Mouse (Mus musculus): ENCODE results near the gene Akap2. TPM values are rescaled to one million over a fixed set of nuclear protein-coding genes. Genes with fewer than 3 reads are reported as not detected.

The Akap2 gene
- polyA plus RNA-seq, 1 experiment from 2014 or later: 33.3 TPM

DNA sequence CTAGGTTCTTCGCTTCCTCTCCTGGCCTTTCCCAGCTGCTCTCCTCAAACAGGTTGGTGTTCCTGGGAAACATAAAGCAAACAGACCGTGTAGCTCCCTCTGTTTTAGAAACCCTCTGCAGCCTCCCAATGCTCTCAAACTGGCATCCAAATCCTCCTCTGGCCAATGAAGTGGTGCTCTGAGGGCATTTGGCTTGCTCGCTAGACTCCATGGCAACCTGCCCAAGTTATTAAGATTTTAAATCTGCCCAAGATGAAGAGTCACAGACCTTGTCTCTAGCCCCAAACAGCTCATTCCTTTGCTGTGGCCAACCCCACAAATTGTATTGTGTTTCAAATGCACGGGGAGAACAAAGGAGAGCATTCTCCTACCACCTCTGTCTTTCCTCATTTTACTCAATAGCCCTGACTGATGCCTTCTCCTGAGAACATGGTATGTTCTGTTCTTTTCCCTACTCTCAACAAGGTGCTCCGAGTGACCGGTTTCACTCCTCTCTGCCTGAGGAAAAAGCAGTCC is 207.2 kb downstream of the Akap2 start:
- no peak overlapping the region for H3K4me3 ChIP-seq
- DNase-seq (ENCODE audit: low spot score): no peak
- no peaks in the 10 kb centered on the region for H3K27me3 ChIP-seq (ENCODE audit: low read depth, poor library complexity, severe bottlenecking)
- no peak overlapping the region for H3K27ac ChIP-seq
- WGBS: 85% methylated on average over 6 of the region's 6 CpGs
- no peaks in the 10 kb centered on the region for H3K36me3 ChIP-seq
- no peaks in the 10 kb centered on the region for H3K9me3 ChIP-seq (replicated peaks)
- peaks cover 15% of the 10 kb centered on the region for H3K4me1 ChIP-seq

DNA sequence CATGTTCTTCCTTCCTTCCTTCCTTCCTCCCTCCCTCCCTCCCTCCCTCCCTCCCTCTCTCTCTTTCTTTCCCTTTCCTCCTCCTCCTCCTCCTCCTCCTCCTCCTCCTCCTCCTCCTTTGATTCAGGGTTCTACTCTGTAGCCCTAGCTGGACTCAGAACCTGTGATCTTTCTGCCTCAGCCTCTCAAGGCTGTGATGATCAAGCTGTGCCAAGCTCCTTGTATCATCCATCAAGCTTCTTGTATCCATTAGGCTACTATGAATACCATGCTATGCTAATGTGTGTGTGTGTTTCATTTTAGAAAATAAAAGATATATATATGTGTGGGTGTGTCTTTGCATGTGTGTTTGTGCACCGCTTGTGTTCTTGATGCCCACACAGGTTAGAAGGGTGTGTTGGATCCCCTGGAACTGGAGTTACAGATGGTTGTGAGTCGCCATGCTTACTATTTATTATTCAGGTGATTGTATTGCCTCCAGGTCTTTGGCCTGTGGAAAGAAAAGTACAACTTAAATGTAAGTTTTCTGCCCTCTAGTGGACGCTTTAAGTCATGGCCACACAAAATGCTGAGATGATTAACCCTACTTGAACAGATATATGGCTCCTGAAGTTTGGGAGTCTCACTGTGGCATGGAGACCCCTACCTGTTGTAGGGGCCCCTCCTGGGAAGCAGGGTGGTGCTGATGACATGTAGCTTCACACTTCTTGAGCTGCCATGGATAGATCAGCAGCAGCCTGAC is 210.2 kb downstream of the Akap2 start:
- no peaks in the 10 kb centered on the region for H3K36me3 ChIP-seq
- 23% methylated on average over 3 of the region's 3 CpGs for WGBS
- H3K27me3 ChIP-seq (ENCODE audit: low read depth, poor library complexity, severe bottlenecking): no peaks in the 10 kb centered on the region
- no peaks in the 10 kb centered on the region for H3K9me3 ChIP-seq (replicated peaks)
- H3K27ac ChIP-seq: no peak overlapping the region
- no peak overlapping the region for H3K4me3 ChIP-seq
- H3K4me1 ChIP-seq: no peaks in the 10 kb centered on the region
- no peak for DNase-seq (ENCODE audit: low spot score)

GRCm38 (mm10) chr4:57930559-57931170 is 213.2 kb downstream of the Akap2 start:
- Histone ChIP-seq H3K4me1 (no peaks in the 10 kb centered on the region), H3K27me3 (ENCODE audit: low read depth, poor library complexity, severe bottlenecking) (no peaks in the 10 kb centered on the region), H3K4me3 (no peak overlapping the region), H3K27ac (no peak overlapping the region), H3K9me3 (replicated peaks) (no peaks in the 10 kb centered on the region), H3K36me3 (no peaks in the 10 kb centered on the region)
- 82% methylated on average over 5 of the region's 5 CpGs for WGBS
- no peak for DNase-seq (ENCODE audit: low spot score)

DNA sequence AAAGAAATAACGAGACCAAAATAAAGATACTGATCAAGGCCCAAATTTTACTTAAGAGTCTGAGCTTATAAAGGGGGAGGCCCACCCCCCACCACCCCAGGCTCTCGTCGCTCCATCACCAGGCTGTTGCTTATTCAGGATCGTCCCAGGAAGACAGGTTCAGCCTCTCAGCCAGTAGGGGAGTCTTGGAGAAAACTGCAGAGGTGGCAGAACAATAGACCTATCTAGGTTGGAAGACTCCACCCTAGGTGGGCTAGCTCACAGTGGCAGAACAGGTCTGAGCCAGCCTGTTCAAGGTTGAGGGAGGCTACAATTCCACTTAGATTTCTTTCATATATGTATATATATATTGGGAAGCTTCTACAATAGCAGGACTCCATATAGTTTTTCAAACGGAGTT is 216.7 kb downstream of the Akap2 start:
- no peaks in the 10 kb centered on the region for H3K9me3 ChIP-seq (replicated peaks)
- H3K4me3 ChIP-seq: no peak overlapping the region
- DNase-seq (ENCODE audit: low spot score): no peak
- no peaks in the 10 kb centered on the region for H3K27me3 ChIP-seq (ENCODE audit: low read depth, poor library complexity, severe bottlenecking)
- WGBS: 72% methylated on average over 5 of the region's 5 CpGs
- H3K36me3 ChIP-seq: no peaks in the 10 kb centered on the region
- H3K27ac ChIP-seq: no peak overlapping the region
- H3K4me1 ChIP-seq: no peaks in the 10 kb centered on the region

DNA sequence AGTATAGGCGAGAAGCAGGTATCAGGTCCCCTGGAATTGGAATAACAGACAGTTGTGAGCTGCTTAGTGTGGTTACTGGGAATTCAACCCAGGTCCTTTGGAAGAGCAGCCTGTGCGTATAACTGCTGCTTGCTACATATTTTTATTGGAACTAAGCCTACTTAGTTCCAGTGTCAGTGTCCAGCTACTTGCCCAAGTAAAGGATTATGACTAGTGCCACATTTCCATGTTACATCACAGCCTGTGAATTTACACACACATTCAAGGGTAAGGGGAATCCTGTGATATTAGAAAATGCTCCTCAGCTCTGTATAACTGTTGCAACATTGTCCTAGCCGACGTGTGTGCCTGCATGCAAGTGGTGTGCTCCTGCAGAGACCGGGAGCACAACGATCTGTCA is 219.8 kb downstream of the Akap2 start:
- no peak for DNase-seq (ENCODE audit: low spot score)
- Histone ChIP-seq H3K36me3 (peaks cover 3% of the 10 kb centered on the region), H3K27ac (no peak overlapping the region), H3K4me3 (no peak overlapping the region), H3K4me1 (no peaks in the 10 kb centered on the region), H3K27me3 (ENCODE audit: low read depth, poor library complexity, severe bottlenecking) (no peaks in the 10 kb centered on the region), H3K9me3 (replicated peaks) (no peaks in the 10 kb centered on the region)
- 89% methylated on average over 6 of the region's 6 CpGs for WGBS

- no peak for DNase-seq (ENCODE audit: low spot score)
- Histone ChIP-seq H3K4me1 (no peaks in the 10 kb centered on the region), H3K27me3 (ENCODE audit: low read depth, poor library complexity, severe bottlenecking) (no peaks in the 10 kb centered on the region), H3K4me3 (no peak overlapping the region), H3K9me3 (replicated peaks) (no peaks in the 10 kb centered on the region), H3K36me3 (peaks cover 37% of the 10 kb centered on the region), H3K27ac (no peak overlapping the region)
- whole genome bisulfite sequencing: 90% methylated on average over 4 of the region's 4 CpGs
Observed at GRCm38 (mm10) chr4:57940631-57941030, 223.2 kb downstream of the Akap2 start.

- no peak for DNase-seq (ENCODE audit: low spot score)
- Histone ChIP-seq H3K9me3 (replicated peaks) (no peaks in the 10 kb centered on the region), H3K27me3 (ENCODE audit: low read depth, poor library complexity, severe bottlenecking) (no peaks in the 10 kb centered on the region), H3K27ac (no peak overlapping the region), H3K4me3 (no peak overlapping the region), H3K4me1 (peaks cover 12% of the 10 kb centered on the region), H3K36me3 (peaks cover 58% of the 10 kb centered on the region)
- WGBS: 94% methylated on average over 2 of the region's 2 CpGs
Observed at GRCm38 (mm10) chr4:57942892-57943291, 225.4 kb downstream of the Akap2 start.

Other genes starting within 250 kb of the Akap2 start
- 24.6 and 39.4 TPM in 2 replicates for gene Pakap, start 149.5 kb upstream of the Akap2 start, polyA plus RNA-seq (2016; fragmentation: Nextera tagmentation; extraction: Ambion mirVana)
- gene D630039A03Rik, start 198.6 kb downstream of the Akap2 start, polyA plus RNA-seq (2016; fragmentation: Nextera tagmentation; extraction: Ambion mirVana): 0.11 TPM in 1 of 2 replicates, not detected in the other
- 399 and 437 TPM in 2 replicates for gene Txn1, start 238.8 kb downstream of the Akap2 start, polyA plus RNA-seq (2016; fragmentation: Nextera tagmentation; extraction: Ambion mirVana)

All from limb, embryonic 10.5 days (tissue).